Mouse (Mus musculus): ENCODE data around the gene Pcyt1a. TPM values are rescaled to one million over a fixed set of nuclear protein-coding genes. Genes with fewer than 3 reads are reported as not detected.
"Not testable (repeated sequence)": the region's sequence is repeated elsewhere in the genome, so short reads cannot be mapped to it uniquely, and the experiment has no call there.

Gene Pcyt1a
- polyA plus RNA-seq, 3 experiments from 2014 or later = 6.0 to 9.3 (median 6.5) TPM

DNA sequence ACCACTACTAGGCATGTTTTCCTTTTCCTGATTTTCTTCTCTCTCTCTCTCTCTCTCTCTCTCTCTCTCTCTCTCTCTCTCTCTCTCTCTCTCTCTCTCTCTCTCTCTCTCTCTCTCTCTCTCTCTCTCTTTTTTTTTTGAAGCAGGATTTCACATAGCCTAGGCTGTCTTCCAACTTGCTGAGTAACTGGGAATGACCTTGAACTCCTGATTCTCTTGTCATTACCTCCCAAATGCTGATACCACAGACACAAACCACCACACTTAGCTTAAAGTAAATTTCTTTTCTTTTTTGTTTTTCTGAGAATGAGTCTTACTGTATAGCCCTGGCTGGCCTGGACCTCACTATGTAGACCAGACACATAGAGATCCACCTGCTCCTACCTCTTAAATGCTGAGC, 4.0 kb downstream of the Pcyt1a start:
- no peak for ATAC-seq

DNA sequence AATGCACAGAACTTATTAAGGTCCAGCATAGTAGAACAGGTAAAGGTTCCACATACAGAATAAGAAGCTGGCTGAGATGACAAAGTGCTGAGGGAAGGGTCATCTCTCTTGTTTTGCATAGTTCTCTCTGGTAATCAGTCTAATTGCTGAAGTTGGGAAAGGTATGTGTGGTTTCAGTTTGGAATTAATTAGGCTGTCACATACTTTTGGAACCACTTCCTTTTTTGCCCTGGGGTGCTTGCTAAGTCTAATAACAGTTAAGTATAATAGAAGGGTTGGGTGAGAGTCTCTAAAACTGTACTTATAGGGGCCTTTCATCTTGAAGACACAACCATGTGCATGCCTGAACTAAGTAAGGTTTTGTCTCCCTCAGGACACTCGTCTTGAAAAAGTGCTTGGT, 5.9 kb downstream of the Pcyt1a start:
- no peak for ATAC-seq

DNA sequence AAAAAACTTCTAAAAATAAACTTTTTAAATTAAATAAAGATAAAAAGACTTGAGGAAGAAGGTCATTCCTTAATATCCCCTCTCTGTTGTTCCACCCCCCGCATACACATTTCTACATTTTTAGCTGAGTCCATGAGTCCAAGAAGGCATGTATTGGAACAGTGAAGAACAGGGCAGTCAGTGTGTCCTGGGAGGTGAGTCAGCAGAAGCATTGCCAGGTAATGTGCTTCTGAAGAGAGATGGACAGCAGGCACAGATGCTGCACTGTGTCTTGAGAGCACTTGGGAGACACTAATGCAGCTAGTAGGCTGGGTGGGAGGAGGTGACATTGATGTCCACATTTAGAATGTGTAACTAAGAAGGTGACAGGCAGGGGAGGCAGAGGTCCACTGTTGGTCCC, 6.5 kb downstream of the Pcyt1a start:
- no peak for ATAC-seq

DNA sequence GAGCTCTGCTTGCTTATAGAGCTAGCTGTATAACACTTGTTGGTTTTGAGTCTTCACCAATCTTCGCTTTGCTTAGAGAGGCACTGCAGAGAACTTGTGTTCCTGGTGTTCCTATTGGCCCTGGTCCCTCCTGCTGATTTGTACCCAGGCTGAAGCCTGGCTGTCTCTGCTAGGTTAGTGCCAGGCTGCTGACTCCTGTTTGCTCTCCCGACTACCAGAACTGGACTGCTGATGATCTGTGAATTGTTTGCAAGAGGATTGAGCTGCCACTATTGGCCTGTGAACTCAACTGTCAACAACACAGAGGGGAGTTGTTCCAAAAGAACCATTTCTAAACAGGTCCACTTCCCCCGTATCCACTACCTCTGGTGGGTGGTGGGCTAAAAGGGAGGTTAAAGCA, 10.7 kb downstream of the Pcyt1a start:
- no peak for ATAC-seq

DNA sequence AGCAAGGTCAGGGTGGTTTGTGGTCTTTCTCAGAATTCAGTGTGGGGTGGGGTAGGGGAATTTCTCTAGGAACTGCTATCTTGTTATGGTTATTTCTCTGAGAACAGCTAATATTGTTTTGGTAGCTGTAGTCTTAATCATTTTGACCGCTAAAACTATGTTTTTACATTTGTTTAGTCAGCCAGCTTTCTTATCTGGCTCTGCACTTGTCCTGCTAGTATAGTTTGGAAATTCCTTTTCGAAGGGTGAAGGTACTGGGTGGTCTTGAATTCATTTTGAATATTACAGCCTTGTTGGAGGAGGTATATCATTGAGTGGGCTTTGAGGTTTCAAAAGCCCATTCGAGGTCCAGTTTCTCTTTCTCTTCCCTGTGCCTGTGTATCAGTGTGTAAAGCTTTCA, 13.9 kb downstream of the Pcyt1a start:
- ATAC-seq = not testable (repeated sequence)

DNA sequence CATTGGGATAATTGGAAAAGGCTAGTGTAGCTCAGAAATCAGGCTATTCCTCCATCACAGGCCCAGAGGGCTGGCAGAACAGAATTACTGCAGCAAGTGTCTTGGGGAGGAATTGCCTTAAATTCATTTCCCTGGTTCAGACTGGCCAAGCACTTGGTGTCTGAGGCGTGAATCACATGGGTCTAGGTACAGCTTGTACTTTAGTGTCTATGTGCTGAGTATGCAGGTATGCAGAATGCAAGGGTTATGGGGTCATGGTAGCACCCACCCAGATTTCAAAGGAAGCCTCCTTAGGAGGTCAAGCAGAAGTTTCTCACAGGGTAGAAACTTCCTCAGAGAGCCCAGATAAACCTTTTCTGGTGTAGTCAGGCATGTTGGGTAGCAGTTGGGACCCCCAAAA, 14.8 kb downstream of the Pcyt1a start:
- no peak for ATAC-seq

DNA sequence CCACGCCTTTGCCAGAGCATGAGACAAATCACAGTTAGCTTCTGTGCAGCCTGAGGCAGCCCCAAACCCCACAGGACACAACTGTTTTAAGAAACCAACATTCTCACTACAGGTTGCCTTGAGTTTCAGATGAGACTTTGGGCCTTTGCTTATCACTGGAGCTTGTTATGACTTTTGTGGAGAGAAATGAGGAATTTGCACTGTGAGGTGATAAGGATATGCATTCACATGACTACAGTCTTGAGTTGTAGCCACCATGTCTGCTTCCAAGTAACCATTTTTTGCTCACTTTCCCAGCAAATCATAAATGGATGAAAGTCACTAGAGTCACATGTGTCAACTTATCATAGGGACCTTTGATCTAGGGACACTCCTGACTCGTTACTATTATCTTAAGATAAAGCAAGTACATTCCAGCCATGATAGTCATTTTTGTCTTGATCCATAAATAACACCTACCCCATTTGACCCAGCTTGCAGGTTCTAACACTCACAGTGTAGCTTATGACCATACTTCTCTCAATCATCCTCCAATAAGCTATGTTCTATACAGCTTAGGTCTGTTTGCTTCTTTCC, 15.9 kb downstream of the Pcyt1a start:
- no peak for ATAC-seq

DNA sequence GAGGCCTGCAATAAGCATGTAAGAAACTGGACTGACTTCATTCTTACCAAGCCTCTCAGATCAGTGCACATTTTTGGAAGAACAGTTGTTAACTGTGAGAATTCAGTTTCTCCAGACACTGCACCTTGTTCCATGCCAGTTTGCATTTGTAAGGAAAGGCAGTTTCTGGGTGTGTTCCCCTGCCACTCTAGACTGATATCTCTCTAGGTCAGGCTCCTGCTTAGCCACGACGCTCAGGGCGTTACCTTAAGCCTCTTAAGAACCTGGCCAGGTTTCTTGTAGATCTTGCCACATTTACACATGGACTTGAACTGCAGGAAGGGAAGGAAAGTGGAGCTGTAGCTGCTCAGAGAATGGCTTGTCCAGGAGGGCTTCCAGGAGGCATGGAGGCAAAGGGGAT, 18.9 kb downstream of the Pcyt1a start:
- no peak for ATAC-seq

DNA sequence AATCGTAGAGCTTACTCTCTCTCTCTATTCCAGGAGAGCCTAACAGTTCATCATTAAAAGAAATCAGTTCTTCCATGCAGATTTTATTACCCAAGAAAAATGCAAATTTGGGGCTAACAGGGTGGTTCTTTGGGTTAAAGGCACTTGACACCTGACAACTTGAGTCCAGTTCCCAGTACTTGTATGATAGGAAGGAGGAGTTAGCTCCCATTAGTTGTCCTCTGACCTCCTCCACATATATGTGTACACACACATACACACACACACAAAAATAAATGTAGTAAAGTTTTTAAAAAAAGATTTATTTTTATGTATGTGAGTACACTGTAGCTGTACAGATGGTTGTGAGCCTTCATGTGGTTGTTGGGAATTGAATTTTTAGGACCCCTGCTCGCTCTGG, 19.4 kb downstream of the Pcyt1a start:
- ATAC-seq = no peak

DNA sequence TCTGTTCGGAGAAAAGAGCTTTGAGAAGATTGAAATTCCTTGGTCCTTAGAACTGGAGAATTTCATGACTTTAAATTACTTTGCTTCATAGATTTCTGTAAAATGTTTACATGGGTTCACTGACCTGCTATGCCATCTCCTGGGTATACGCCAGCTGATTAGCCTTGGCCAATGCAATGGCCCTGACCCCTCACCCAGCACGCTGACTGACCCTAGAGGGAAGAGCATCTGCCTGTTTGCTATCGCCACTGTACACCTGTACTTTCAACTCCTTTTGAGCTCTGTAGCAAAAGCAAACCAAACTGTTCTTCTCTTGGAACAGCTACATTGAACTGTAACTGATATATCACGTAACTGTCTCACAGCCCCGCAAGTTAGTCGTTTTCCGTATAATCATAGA, 22.4 kb downstream of the Pcyt1a start:
- ATAC-seq = no peak

DNA sequence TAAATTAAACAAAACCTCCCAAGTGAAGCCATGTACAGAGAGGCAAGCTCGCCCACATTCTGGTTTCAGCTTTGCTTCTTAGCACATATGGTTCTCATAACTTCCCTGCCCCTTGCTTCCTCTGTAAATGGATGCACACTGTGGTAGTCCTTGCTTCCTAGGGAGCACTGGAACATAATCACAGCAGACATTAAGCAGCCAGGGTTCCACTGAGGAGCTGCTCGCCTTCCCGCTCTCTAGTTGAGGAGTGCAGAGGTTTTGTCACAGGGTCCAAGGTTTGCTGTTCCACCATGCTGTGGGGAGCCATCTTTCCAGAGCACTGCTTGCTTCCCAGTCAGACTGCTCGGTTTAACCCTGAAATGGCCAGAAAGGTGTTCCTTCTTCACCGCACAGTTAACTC, 23.9 kb downstream of the Pcyt1a start:
- no peak for ATAC-seq

DNA sequence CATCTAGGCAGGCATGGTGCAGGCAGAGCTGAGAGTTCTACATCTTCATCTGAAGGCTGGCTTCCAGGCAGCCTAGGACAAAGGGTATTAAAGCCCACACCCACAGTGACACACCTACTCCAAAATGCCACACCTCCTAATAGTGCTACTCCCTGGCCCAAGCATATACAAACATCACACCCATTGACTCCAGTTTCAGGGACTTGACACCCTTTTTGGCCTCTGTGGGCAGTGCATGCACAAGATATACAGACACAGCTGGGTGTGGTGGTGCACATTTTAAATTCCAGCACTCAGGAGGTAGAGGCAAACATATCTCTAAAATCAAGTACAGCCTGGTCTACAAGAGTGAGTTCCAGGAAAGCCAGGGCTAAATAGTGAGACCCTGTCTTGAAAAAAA, 25.4 kb downstream of the Pcyt1a start:
- no peak for ATAC-seq

DNA sequence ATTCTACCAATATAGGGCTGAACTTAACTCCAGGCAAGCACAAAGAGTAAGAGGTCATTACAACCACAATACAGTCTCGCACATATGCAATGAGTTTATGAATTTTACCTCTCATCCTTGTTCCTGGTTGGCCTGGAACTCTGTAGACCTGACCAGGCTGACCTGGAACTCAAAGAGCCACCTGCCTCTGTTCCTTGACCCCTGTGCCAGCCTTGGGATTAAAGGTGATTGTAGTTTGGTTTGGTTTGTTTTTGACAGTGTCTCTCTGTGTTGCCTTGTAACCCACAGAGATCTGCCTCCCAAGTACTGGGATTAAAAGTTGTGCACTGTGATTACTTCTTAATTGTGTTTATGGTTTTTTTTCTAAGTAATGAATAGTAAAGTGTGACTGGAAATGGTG, 26.0 kb downstream of the Pcyt1a start:
- ATAC-seq = no peak

DNA sequence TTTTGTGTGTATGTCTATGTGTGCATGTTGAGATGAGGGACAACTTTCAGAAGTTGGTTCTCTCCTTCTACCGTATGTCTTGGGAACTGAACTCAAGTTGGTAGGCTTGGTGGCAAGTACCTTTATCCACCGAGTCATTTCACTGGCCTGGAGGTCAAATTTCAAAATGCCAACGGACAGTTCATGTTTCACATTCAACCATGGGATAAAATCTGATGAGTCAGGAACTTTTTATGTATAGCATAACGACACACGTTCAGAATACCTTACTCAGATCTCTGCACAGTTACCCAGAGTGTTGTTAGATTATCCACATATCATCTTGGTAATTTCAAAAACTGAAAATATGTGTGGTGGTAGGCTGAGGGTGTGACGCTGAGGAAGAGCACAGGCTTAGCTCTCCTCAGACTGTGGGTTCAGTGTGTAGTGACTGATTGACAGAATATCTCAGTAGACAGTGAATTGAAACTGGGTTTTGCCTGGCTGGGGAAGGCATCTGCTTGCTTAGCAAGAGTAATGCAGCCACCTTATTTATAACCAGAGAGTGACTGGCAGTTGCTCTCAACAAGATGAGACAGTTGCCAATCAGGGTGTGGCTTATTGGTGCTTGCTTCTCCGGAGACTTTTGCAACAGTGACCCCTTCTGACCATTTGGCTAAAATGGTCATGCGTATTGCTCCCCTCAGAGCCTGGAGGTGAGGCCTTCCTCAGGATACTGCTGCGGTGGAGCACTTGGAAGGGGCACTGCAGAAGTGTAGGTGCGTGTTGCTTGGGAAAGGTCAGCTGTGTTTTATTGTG, 27.1 kb downstream of the Pcyt1a start:
- no peak for ATAC-seq

DNA sequence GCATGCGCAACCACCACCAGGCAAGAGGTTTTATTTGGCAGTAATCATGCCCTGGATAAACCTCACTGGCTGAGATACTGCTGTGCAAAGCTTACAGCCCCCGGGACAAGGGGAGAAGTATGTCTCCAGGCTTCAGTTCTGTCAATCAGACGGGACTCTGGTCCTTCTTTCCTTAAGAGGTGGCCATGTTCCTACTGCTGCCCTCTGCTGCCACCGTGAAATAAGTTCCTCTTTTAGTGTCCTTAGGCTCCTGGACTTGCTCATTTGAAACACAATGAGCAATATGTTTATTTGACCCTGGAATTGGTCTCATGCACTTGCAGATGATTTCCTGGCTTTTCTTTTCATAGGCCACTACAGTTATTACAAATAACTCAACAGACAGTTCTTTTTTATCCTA, 29.8 kb downstream of the Pcyt1a start:
- no peak for ATAC-seq

DNA sequence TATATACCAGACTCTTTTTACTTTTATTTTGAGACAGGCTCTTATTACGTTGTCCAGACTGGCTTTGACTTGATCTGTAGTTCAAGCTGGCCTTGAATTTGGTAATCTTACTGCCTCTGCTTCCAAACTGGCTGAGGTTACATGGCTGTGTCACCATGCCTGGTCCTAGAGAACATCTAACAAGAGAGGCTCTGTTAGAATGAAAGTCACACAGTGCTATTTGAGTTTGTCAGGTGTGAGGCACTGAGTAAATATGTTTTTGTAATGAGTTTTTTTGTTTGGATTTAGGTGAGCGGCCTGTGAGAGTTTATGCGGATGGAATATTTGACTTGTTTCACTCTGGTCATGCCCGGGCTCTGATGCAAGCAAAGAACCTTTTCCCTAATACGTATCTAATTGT, 31.0 kb downstream of the Pcyt1a start:
- no peak for ATAC-seq

DNA sequence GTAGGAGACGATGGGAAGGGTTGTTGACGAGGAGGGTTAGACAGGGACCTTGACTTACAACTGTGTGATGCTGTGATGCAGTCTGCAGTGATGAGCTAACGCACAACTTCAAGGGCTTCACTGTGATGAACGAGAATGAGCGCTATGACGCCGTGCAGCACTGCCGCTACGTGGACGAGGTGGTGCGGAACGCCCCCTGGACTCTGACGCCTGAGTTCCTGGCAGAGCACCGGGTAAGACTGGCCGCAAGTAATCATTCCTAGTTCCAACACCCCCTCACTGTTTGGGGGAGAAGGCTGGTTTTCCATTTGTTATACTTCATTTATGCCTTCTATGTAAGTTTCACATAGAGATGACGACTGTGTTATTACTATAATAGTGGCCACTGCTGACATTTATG, 32.2 kb downstream of the Pcyt1a start:
- ATAC-seq = no peak

DNA sequence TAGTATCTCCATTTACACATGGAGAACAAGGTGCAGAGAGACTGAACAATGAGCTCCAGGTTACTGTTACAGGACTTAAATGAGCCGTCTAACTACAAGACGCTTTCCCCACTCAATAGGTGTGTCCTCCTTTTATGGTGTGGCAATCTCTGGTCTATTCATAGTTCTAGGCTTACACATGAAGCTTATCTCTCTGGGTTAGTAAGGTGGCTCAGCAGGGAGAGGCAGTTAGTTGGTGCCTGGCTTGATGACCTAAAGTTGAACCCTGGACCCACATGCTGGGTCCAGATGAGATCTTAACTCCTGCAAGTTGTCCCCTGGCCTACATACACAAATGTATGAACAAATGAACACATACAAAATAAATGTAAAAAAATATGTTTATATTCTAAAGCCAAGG, 32.7 kb downstream of the Pcyt1a start:
- no peak for ATAC-seq

DNA sequence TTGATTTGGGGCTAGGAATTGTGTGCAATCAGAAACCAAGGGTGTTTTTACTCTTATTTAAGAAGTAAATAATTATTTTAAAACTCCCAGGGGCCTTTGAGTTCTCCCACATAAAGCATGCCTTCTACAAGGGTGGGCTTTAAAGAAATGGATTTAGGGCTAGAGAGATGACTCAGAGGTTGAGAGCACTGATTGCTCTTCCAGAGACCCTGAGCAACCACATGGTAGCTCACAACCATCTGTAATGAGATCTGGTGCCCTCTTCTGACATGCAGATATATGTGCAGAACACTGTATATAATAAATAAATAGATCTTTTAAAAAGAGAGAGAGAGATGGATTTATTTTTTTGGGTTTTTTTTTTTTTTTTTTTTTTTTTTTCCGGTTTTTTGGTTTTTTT, 34.2 kb downstream of the Pcyt1a start:
- no peak for ATAC-seq

DNA sequence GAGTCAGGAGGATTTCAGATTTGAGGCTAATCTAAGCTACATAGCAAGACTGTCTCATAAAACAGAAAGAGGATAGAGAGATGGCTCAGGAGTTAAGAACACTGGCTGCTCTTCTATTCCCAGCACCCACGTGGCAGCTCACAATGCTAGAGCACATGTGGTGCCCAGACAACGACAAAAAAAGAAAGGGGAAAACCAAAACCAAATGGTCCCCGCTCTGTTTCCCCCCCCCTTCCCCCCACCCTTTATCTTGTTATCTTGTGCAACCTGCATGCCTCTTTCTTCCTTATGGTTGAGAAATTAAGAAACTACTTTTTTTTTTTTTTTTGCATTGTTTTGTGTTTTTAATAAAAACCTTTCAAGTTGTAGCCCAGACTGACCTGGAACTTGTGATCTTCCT, 37.8 kb downstream of the Pcyt1a start:
- no peak for ATAC-seq

DNA sequence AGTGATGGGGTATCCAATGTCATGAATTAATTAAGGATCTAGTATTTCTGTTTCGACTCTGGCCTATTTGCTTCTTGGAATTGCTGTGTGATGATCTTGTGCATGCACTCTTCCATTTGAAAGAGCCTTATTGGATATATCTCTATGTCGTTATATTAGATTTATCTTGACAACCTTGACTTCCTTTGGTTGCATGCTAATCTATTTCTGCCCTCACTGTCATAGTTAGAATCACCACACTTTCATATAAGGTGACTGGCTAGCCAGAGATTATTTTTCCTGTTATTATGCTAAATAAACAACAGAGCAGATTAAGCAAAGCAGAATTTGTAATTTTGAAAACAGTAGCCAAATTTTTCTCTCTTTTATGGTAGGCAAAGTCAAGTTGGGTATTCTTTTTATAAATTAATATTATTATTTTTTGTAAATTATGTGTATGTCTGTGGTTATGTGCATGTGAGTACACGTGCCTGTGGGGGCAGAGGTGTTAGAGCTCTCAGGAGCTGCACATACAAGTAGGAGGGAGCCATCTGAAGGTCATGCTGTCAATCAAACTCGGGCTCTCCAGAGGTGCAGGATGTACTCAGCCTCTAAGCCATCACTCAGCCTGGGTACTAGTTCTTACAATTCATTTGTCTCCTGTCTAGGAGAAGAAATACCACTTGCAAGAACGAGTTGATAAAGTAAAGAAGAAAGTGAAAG, 38.8 kb downstream of the Pcyt1a start:
- no peak for ATAC-seq

DNA sequence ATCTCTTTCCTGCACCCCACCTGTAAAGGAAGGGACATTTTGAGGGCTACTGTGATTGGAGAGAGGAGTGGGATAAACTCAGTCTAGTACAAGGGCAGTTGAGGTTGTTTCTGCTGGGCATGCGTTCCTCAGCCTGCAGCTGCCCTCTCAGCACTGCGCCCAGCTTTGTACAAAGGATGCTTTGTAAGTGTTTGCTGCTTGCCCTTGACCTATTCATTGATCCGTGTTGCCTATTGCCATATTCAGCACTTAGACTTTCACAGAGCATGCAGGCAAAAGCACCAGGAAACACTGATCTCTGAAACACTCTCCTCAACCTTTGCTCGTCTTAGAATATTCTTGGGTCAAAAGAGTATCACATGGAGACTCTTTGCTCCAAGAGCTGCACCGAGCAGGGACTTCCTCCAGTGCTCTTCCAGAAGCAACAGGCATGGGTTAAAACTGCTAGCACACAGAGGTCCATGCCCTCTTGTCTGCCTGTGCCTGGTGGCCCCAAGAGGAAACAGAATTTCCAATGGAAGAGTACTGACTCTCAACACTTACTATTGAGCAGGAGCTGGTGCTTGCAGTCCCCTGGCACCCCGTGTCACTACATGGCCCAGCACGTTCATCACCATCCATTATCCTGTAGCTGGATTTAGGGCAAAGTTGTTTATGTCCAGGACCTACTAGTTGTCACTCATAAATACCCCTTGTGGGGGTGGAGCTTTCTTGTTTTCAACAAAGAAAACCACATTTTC, 41.7 kb downstream of the Pcyt1a start:
- no peak for ATAC-seq

DNA sequence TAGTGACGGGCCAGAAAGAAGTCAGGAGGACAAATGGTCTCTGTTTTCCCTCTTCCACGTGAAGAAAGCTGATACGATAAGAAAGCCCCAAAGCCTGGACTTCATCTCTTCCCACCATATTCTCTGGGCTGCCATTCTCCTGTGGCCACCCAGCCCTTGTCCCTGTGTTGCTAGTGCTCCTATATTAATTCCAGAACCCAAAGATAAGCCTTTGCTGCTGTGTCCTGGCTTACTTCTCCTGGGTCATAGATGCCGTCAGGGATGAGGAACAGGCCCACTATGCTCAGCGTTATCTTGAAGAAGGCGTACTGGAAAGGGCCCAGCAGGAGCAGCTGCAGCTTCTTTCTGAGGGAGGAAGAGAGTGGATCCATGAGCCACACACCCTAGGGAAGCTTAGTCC, 46.6 kb downstream of the Pcyt1a start:
- ATAC-seq = no peak

DNA sequence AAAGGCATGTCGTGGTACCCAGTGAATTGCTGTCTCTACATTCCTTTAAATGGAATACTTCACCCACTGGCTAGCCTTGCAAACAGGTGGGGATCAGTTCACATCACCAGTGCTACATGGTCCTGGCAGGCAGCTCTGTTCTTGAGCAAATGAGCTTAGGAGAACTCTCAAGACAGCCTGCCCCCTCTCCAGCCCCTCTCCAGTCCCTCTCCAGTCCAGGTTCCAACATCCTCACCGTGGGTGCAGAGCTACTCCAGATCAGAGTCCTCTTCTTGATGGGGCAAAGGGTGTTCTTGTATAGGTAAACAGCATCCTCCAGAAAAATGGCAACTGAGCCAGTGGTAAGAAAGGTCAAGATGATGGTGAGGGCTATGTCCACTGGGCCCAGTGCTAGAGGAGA, 48.7 kb downstream of the Pcyt1a start:
- no peak for ATAC-seq

Measured in inflammation-experienced regulatory T-cells, adult 6 months (primary cell).